Mouse (Mus musculus) thymus, adult 2 months (tissue): ENCODE measurements around the gene Cd72. TPM values are rescaled to one million over a fixed set of nuclear protein-coding genes. Genes with fewer than 3 reads are reported as not detected.

ENCODE experiments used
- DNase-seq: peaks from one replicate; pipeline ENCODE4 v3.0.0; 2021
- H3K27ac ChIP-seq: fragments of 200-500 bp; 2 replicates; pipeline ENCODE4 v1.5.1; 2012; ENCODE audit warnings: low read length, control low read depth; ENCODE audit not compliant: control insufficient read depth, insufficient read depth
- H3K27me3 ChIP-seq: fragments of 200-500 bp; 2 replicates; pipeline ENCODE4 v1.6.1; 2012; ENCODE audit warnings: mild to moderate bottlenecking, low read length, moderate library complexity, mixed read lengths; ENCODE audit not compliant: control insufficient read depth, insufficient read depth
- H3K36me3 ChIP-seq: fragments of 200-500 bp; 2 replicates; pipeline ENCODE4 v1.6.1; 2012; ENCODE audit warnings: mild to moderate bottlenecking, low read length, moderate library complexity; ENCODE audit not compliant: control insufficient read depth, insufficient read depth
- H3K4me1 ChIP-seq: fragments of 200-500 bp; replicated peaks from 2 replicates; pipeline ENCODE4 v1.6.1; 2012; ENCODE audit warnings: low read length; ENCODE audit not compliant: control insufficient read depth, insufficient read depth
- H3K4me3 ChIP-seq: fragments of 200-500 bp; 2 replicates; pipeline ENCODE4 v1.5.1; 2012; ENCODE audit warnings: mild to moderate bottlenecking, low read length, control low read depth, moderate library complexity; ENCODE audit not compliant: control insufficient read depth, insufficient read depth
- CTCF ChIP-seq: fragments of 200-500 bp; IDR thresholded peaks from 2 replicates; pipeline ENCODE4 v1.5.1; 2012; ENCODE audit warnings: mild to moderate bottlenecking, control low read depth, low read length, moderate library complexity, borderline replicate concordance; ENCODE audit not compliant: control insufficient read depth, poor library complexity, insufficient read depth; ENCODE audit errors: extremely low read depth
- POLR2A ChIP-seq: fragments of 200-500 bp; IDR thresholded peaks from 2 replicates; pipeline ENCODE4 v1.6.1; 2012; ENCODE audit warnings: mild to moderate bottlenecking, low read length, control low read depth, moderate library complexity; ENCODE audit not compliant: control insufficient read depth, poor library complexity, insufficient read depth; ENCODE audit errors: extremely low read depth
- WGBS: fragments of 180-500 bp; shearing (Covaris S2); methylation state at CpG from one replicate; pipeline ENCODE4 v1.1.7; 2018; 5-methylcytosine and 5-hydroxymethylcytosine counted together
- polyA plus RNA-seq: library from polyadenylated mRNA; depleted of rRNA; stranded (reverse); fragments of >200 nt; gene quantifications from 2 replicates; pipeline ENCODE4 v1.2.3, GENCODE M21; 2012

The Cd72 gene
- polyA plus RNA-seq, 1 experiment = 10.8 TPM

GRCm38 (mm10) chr4:43432832-43433231 is 21.6 kb downstream of the Cd72 start:
- TF ChIP-seq POLR2A = no peak
- TF ChIP-seq CTCF = no peak
- DNase-seq = no peak
- no peak overlapping the region for H3K27ac ChIP-seq
- WGBS = 92% methylated on average over 1 of the region's 1 CpGs
- H3K36me3 ChIP-seq = no peaks in the 10 kb centered on the region
- H3K27me3 ChIP-seq = no peaks in the 10 kb centered on the region; the same call in 1 of the 2 replicates
- H3K4me1 ChIP-seq = peaks cover 15% of the 10 kb centered on the region
- no peak overlapping the region for H3K4me3 ChIP-seq

- no peak overlapping the region for H3K27ac ChIP-seq
- TF ChIP-seq POLR2A (no peak), CTCF (peak; percentile 53; the same call in 1 of the 2 replicates)
- WGBS = 9% methylated on average over 4 of the region's 4 CpGs
- H3K4me1 ChIP-seq = peaks cover 22% of the 10 kb centered on the region
- no peaks in the 10 kb centered on the region for H3K36me3 ChIP-seq
- H3K4me3 ChIP-seq = no peak overlapping the region
- no peaks in the 10 kb centered on the region; the same call in 1 of the 2 replicates for H3K27me3 ChIP-seq
- DNase-seq = peak; percentile 80
These were observed 22.7 kb downstream of the Cd72 start for GRCm38 (mm10) chr4:43431690-43432089.

DNA sequence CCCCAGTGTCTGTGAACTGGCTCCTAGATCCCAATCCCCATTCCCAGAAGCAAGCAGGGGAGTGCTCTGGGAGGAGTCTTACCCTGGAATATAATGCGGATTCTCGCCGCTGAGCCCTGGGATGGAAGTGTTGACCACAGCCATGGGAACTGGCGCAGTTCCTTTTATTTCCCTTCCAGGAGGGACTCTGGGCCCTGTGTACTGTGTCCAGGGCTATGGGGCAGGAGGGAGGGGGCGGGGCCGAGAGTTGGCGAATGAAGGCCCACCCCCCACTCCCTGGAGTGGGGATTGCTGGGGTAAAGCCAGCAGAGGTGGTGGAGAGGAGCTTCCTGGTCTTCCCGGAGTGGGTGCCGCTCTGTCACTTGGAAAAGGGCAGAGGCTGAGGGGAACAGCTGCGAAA is 25.5 kb downstream of the Cd72 start, which contains the start of gene Fam166b:
Gene Fam166b, minus strand, starts transcription at position 189 of the 400 bp plus-strand sequence.
- H3K27me3 ChIP-seq = no peaks in the 10 kb centered on the region; the same call in 1 of the 2 replicates
- TF ChIP-seq CTCF (no peak), POLR2A (no peak)
- H3K36me3 ChIP-seq = no peaks in the 10 kb centered on the region
- no peak for DNase-seq
- WGBS = 75% methylated on average over 10 of the region's 10 CpGs
- peaks cover 36% of the 10 kb centered on the region for H3K4me1 ChIP-seq
- peak within 1 kb of the TSS; percentile 17 for H3K4me3 ChIP-seq
- H3K27ac ChIP-seq = peak within 1 kb of the TSS; percentile 72

- DNase-seq = no peak
- peak overlapping the region; percentile 72 for H3K27ac ChIP-seq
- WGBS = 49% methylated on average over 16 of the region's 16 CpGs
- no peaks in the 10 kb centered on the region for H3K36me3 ChIP-seq
- H3K4me3 ChIP-seq = peak overlapping the region; percentile 17
- TF ChIP-seq POLR2A = no peak
- no peak for TF ChIP-seq CTCF
- H3K27me3 ChIP-seq = no peaks in the 10 kb centered on the region; the same call in 1 of the 2 replicates
- peaks cover 36% of the 10 kb centered on the region for H3K4me1 ChIP-seq
These were observed 26.1 kb downstream of the Cd72 start for GRCm38 (mm10) chr4:43428180-43428861.

- no peaks in the 10 kb centered on the region for H3K36me3 ChIP-seq
- H3K4me3 ChIP-seq = peak overlapping the region; percentile 17
- peak; percentile 88 for DNase-seq
- TF ChIP-seq CTCF (no peak), POLR2A (no peak)
- H3K27me3 ChIP-seq = no peaks in the 10 kb centered on the region; the same call in 1 of the 2 replicates
- peak overlapping the region; percentile 72 for H3K27ac ChIP-seq
- peaks cover 36% of the 10 kb centered on the region for H3K4me1 ChIP-seq
- 3% methylated on average over 23 of the region's 23 CpGs for WGBS
These were observed 26.8 kb downstream of the Cd72 start for GRCm38 (mm10) chr4:43427501-43428179.

DNA sequence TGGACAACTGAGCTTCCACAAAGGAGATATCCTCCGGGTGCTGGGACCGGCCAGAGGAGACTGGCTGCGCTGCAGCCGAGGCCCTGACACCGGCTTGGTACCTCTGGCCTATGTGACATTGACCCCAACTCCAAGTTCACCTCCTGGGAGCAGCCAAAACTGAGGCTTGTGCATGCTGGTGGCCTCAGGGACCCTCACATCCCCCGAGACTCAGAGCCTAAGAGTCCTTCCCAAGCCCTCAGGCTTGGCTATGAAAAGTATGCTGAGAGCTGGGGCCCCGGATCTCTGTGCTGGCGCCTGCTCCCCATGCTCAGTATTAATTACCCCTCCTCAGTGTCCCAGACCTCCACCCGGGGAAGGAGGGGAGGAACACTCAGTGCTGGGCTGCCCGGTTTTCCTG is 27.9 kb downstream of the Cd72 start:
- TF ChIP-seq POLR2A = no peak
- no peak for TF ChIP-seq CTCF
- peaks cover 34% of the 10 kb centered on the region for H3K4me1 ChIP-seq
- 83% methylated on average over 10 of the region's 10 CpGs for WGBS
- no peaks in the 10 kb centered on the region for H3K36me3 ChIP-seq
- no peak overlapping the region for H3K4me3 ChIP-seq
- no peaks in the 10 kb centered on the region; the same call in 1 of the 2 replicates for H3K27me3 ChIP-seq
- DNase-seq = no peak
- H3K27ac ChIP-seq = no peak overlapping the region
